Mouse (Mus musculus) midbrain, embryonic 12.5 days (tissue): ENCODE results near the gene Ddx4. TPM values are rescaled to one million over a fixed set of nuclear protein-coding genes. Genes with fewer than 3 reads are reported as not detected.
"Not testable (repeated sequence)": the region's sequence is repeated elsewhere in the genome, so short reads cannot be mapped to it uniquely, and the experiment has no call there.

Experiments used
- ATAC-seq: fragments of 200-750 bp; cut with Nextera tagmentation; 2 replicates; pipeline ENCODE4 v1.8.0; 2017; ENCODE audit warnings: low read depth, moderate TSS enrichment, moderate library complexity; ENCODE audit not compliant: low FRiP score
- H3K27ac ChIP-seq: fragments of 300-500 bp; sonication (generic); replicated peaks from 2 replicates; pipeline ENCODE4 v1.5.1; 2016; ENCODE audit warnings: mild to moderate bottlenecking
- H3K27me3 ChIP-seq: fragments of 300-500 bp; sonication (generic); 2 replicates; pipeline ENCODE4 v1.6.1; 2016; ENCODE audit warnings: mild to moderate bottlenecking
- H3K36me3 ChIP-seq: fragments of 300-500 bp; sonication (generic); 2 replicates; pipeline ENCODE4 v1.6.1; 2016
- H3K4me1 ChIP-seq: fragments of 300-500 bp; sonication (generic); 2 replicates; pipeline ENCODE4 v1.6.1; 2016
- H3K4me2 ChIP-seq: fragments of 300-500 bp; sonication (generic); replicated peaks from 2 replicates; pipeline ENCODE4 v1.6.1; 2016; ENCODE audit warnings: mild to moderate bottlenecking, moderate library complexity
- H3K4me3 ChIP-seq: fragments of 300-500 bp; sonication (generic); 2 replicates; pipeline ENCODE4 v1.5.1; 2016; ENCODE audit warnings: mild to moderate bottlenecking
- H3K9ac ChIP-seq: fragments of 300-500 bp; sonication (generic); replicated peaks from 2 replicates; pipeline ENCODE4 v1.6.1; 2016; ENCODE audit warnings: mild to moderate bottlenecking, moderate library complexity
- H3K9me3 ChIP-seq: fragments of 300-500 bp; sonication (generic); 2 replicates; pipeline ENCODE4 v1.6.1; 2016; ENCODE audit warnings: mild to moderate bottlenecking
- WGBS: fragments of 180-500 bp; shearing (Covaris S2); methylation state at CpG from one replicate; pipeline ENCODE4 v1.1.7; 2016; 5-methylcytosine and 5-hydroxymethylcytosine counted together
- polyA plus RNA-seq: library from polyadenylated mRNA; unstranded; fragments of >200 nt; fragmentation: Nextera tagmentation; extraction: Ambion mirVana; gene quantifications from 2 replicates; pipeline ENCODE4 v1.2.1, GENCODE M21; 2016

The Ddx4 gene
- polyA plus RNA-seq, 1 experiment from 2014 or later, result 0.82 TPM

GRCm38 (mm10) chr13:112625566-112625965 is 26.7 kb downstream of the Ddx4 start:
- Histone ChIP-seq H3K9me3 (no peaks in the 10 kb centered on the region), H3K27me3 (no peaks in the 10 kb centered on the region), H3K36me3 (no peaks in the 10 kb centered on the region), H3K4me2 (no peak overlapping the region), H3K9ac (no peak overlapping the region), H3K4me3 (no peak overlapping the region), H3K4me1 (no peaks in the 10 kb centered on the region), H3K27ac (no peak overlapping the region)
- ATAC-seq, result no peak

GRCm38 (mm10) chr13:112624622-112625021 is 27.7 kb downstream of the Ddx4 start:
- Histone ChIP-seq H3K4me3 (no peak overlapping the region), H3K9ac (no peak overlapping the region), H3K4me1 (no peaks in the 10 kb centered on the region), H3K27me3 (no peaks in the 10 kb centered on the region), H3K9me3 (no peaks in the 10 kb centered on the region), H3K4me2 (no peak overlapping the region), H3K36me3 (no peaks in the 10 kb centered on the region), H3K27ac (no peak overlapping the region)
- WGBS, result 86% methylated on average over 3 of the region's 3 CpGs
- ATAC-seq, result no peak

- no peak overlapping the region for H3K27ac ChIP-seq
- H3K36me3 ChIP-seq, result no peaks in the 10 kb centered on the region
- 54% methylated on average over 7 of the region's 7 CpGs for WGBS
- ATAC-seq, result no peak
- H3K4me1 ChIP-seq, result no peaks in the 10 kb centered on the region
- H3K27me3 ChIP-seq, result no peaks in the 10 kb centered on the region
- no peak overlapping the region for H3K4me2 ChIP-seq
- H3K9ac ChIP-seq, result no peak overlapping the region
- H3K9me3 ChIP-seq, result no peaks in the 10 kb centered on the region
- no peak overlapping the region for H3K4me3 ChIP-seq
Measured at GRCm38 (mm10) chr13:112623656-112624055, 28.6 kb downstream of the Ddx4 start.

GRCm38 (mm10) chr13:112621592-112621991 is 30.7 kb downstream of the Ddx4 start:
- Histone ChIP-seq H3K4me1 (no peaks in the 10 kb centered on the region), H3K9me3 (no peaks in the 10 kb centered on the region), H3K27ac (no peak overlapping the region), H3K4me2 (no peak overlapping the region), H3K36me3 (no peaks in the 10 kb centered on the region), H3K4me3 (no peak overlapping the region), H3K27me3 (no peaks in the 10 kb centered on the region), H3K9ac (no peak overlapping the region)
- ATAC-seq, result no peak
- WGBS, result 78% methylated on average over 3 of the region's 3 CpGs

- no peak overlapping the region for H3K4me2 ChIP-seq
- H3K4me1 ChIP-seq, result no peaks in the 10 kb centered on the region
- WGBS, result 84% methylated on average over 3 of the region's 3 CpGs
- no peak overlapping the region for H3K9ac ChIP-seq
- ATAC-seq, result no peak
- no peaks in the 10 kb centered on the region for H3K27me3 ChIP-seq
- no peak overlapping the region for H3K27ac ChIP-seq
- H3K4me3 ChIP-seq, result no peak overlapping the region
- no peaks in the 10 kb centered on the region for H3K9me3 ChIP-seq
- H3K36me3 ChIP-seq, result no peaks in the 10 kb centered on the region
Measured at GRCm38 (mm10) chr13:112608606-112609005, 43.7 kb downstream of the Ddx4 start.

GRCm38 (mm10) chr13:112604411-112604810 is 47.9 kb downstream of the Ddx4 start:
- ATAC-seq, result no peak
- H3K27ac ChIP-seq, result no peak overlapping the region
- H3K4me1 ChIP-seq, result no peaks in the 10 kb centered on the region
- no peak overlapping the region for H3K4me2 ChIP-seq
- 75% methylated on average over 4 of the region's 4 CpGs for WGBS
- no peak overlapping the region for H3K4me3 ChIP-seq
- no peaks in the 10 kb centered on the region for H3K27me3 ChIP-seq
- no peak overlapping the region for H3K9ac ChIP-seq
- no peaks in the 10 kb centered on the region for H3K36me3 ChIP-seq
- no peaks in the 10 kb centered on the region for H3K9me3 ChIP-seq

GRCm38 (mm10) chr13:112603839-112604238 is 48.4 kb downstream of the Ddx4 start:
- Histone ChIP-seq H3K9me3 (no peaks in the 10 kb centered on the region), H3K4me2 (no peak overlapping the region), H3K4me1 (no peaks in the 10 kb centered on the region), H3K36me3 (no peaks in the 10 kb centered on the region), H3K9ac (no peak overlapping the region), H3K27ac (no peak overlapping the region), H3K4me3 (no peak overlapping the region), H3K27me3 (no peaks in the 10 kb centered on the region)
- ATAC-seq, result no peak
- WGBS, result 92% methylated on average over 1 of the region's 1 CpGs

- no peak for ATAC-seq
- Histone ChIP-seq H3K27ac (no peak overlapping the region), H3K9me3 (no peaks in the 10 kb centered on the region), H3K4me1 (no peaks in the 10 kb centered on the region), H3K4me3 (no peak overlapping the region), H3K27me3 (no peaks in the 10 kb centered on the region), H3K4me2 (no peak overlapping the region), H3K9ac (no peak overlapping the region), H3K36me3 (no peaks in the 10 kb centered on the region)
- WGBS, result 89% methylated on average over 2 of the region's 2 CpGs
Measured at GRCm38 (mm10) chr13:112602607-112603006, 49.7 kb downstream of the Ddx4 start.

GRCm38 (mm10) chr13:112594260-112594659 is 58.0 kb downstream of the Ddx4 start, which contains the start of gene Il31ra:
Il31ra (minus strand) TSS chr13:112594360.
- H3K9me3 ChIP-seq, H3K9ac ChIP-seq, ATAC-seq, H3K27ac ChIP-seq, H3K4me3 ChIP-seq, H3K4me1 ChIP-seq, H3K27me3 ChIP-seq, H3K36me3 ChIP-seq, H3K4me2 ChIP-seq: not testable (repeated sequence)
- WGBS, result 95% methylated on average over 5 of the region's 8 CpGs

- H3K4me3 ChIP-seq, result no peak overlapping the region
- no peaks in the 10 kb centered on the region for H3K36me3 ChIP-seq
- no peaks in the 10 kb centered on the region for H3K27me3 ChIP-seq
- H3K9ac ChIP-seq, result no peak overlapping the region
- no peak overlapping the region for H3K4me2 ChIP-seq
- no peak overlapping the region for H3K27ac ChIP-seq
- H3K4me1 ChIP-seq, result no peaks in the 10 kb centered on the region
- no peak for ATAC-seq
- no peaks in the 10 kb centered on the region for H3K9me3 ChIP-seq
- 55% methylated on average over 2 of the region's 2 CpGs for WGBS
Measured at GRCm38 (mm10) chr13:112590254-112590653, 62.0 kb downstream of the Ddx4 start.

GRCm38 (mm10) chr13:112589625-112590024 is 62.6 kb downstream of the Ddx4 start:
- Histone ChIP-seq H3K27ac (no peak overlapping the region), H3K4me3 (no peak overlapping the region), H3K4me1 (no peaks in the 10 kb centered on the region), H3K9ac (no peak overlapping the region), H3K9me3 (no peaks in the 10 kb centered on the region), H3K27me3 (no peaks in the 10 kb centered on the region), H3K36me3 (no peaks in the 10 kb centered on the region), H3K4me2 (no peak overlapping the region)
- no peak for ATAC-seq

GRCm38 (mm10) chr13:112584556-112585237 is 67.6 kb downstream of the Ddx4 start:
- no peaks in the 10 kb centered on the region for H3K36me3 ChIP-seq
- ATAC-seq, result no peak
- no peak overlapping the region for H3K4me3 ChIP-seq
- 73% methylated on average over 7 of the region's 7 CpGs for WGBS
- no peak overlapping the region for H3K4me2 ChIP-seq
- H3K9ac ChIP-seq, result no peak overlapping the region
- 0 out of 2 replicates have a peak, but pooled peaks cover 5% of the 10 kb centered on the region for H3K4me1 ChIP-seq
- H3K9me3 ChIP-seq, result no peaks in the 10 kb centered on the region
- no peak overlapping the region for H3K27ac ChIP-seq
- H3K27me3 ChIP-seq, result no peaks in the 10 kb centered on the region

GRCm38 (mm10) chr13:112582291-112582690 is 70.0 kb downstream of the Ddx4 start:
- Histone ChIP-seq H3K9me3 (peaks cover 4% of the 10 kb centered on the region; the same call in 1 of the 2 replicates), H3K9ac (no peak overlapping the region), H3K4me3 (no peak overlapping the region), H3K27ac (no peak overlapping the region), H3K27me3 (no peaks in the 10 kb centered on the region), H3K36me3 (no peaks in the 10 kb centered on the region), H3K4me2 (no peak overlapping the region), H3K4me1 (0 out of 2 replicates have a peak, but pooled peaks cover 5% of the 10 kb centered on the region)
- ATAC-seq, result no peak
- WGBS, result 88% methylated on average over 8 of the region's 8 CpGs
